Mouse (Mus musculus) embryonic facial prominence, embryonic 14.5 days (tissue): ENCODE data around the gene Fam19a1. TPM values are rescaled to one million over a fixed set of nuclear protein-coding genes. Genes with fewer than 3 reads are reported as not detected.

Source experiments
- ATAC-seq: fragments of 200-750 bp; cut with Nextera tagmentation; 2 replicates; pipeline ENCODE4 v1.8.0; 2017; ENCODE audit warnings: low read depth, moderate number of reproducible peaks, moderate TSS enrichment
- DNase-seq: peaks from one replicate; pipeline ENCODE4 v3.0.0-alpha.2; 2015; ENCODE audit warnings: low spot score
- H3K27ac ChIP-seq: fragments of 300-500 bp; sonication (generic); replicated peaks from 2 replicates; pipeline ENCODE4 v1.5.1; 2014; ENCODE audit warnings: low read depth, mild to moderate bottlenecking, low read length, moderate library complexity
- H3K27me3 ChIP-seq: fragments of 300-500 bp; sonication (generic); replicated peaks from 2 replicates; pipeline ENCODE4 v1.6.1; 2014; ENCODE audit warnings: low read length; ENCODE audit not compliant: control insufficient read depth, insufficient read depth
- H3K36me3 ChIP-seq: fragments of 300-500 bp; sonication (generic); 2 replicates; pipeline ENCODE4 v1.6.1; 2014; ENCODE audit warnings: low read length, mixed read lengths; ENCODE audit not compliant: control insufficient read depth, insufficient read depth
- H3K4me1 ChIP-seq: fragments of 300-500 bp; sonication (generic); 2 replicates; pipeline ENCODE4 v1.6.1; 2014; ENCODE audit warnings: antibody characterized with exemption, low read length; ENCODE audit not compliant: control insufficient read depth, insufficient read depth
- H3K4me2 ChIP-seq: fragments of 300-500 bp; sonication (generic); 2 replicates; pipeline ENCODE4 v1.6.1; 2014; ENCODE audit warnings: low read depth, mild to moderate bottlenecking, low read length, moderate library complexity, mixed read lengths
- H3K4me3 ChIP-seq: fragments of 300-500 bp; sonication (generic); 2 replicates; pipeline ENCODE4 v1.5.1; 2014; ENCODE audit warnings: low read depth, mild to moderate bottlenecking, low read length
- H3K9ac ChIP-seq: fragments of 300-500 bp; sonication (generic); 2 replicates; pipeline ENCODE4 v1.6.1; 2014; ENCODE audit warnings: low read depth, mild to moderate bottlenecking, low read length, moderate library complexity, mixed read lengths
- H3K9me3 ChIP-seq: fragments of 300-500 bp; sonication (generic); 2 replicates; pipeline ENCODE4 v1.6.1; 2016; ENCODE audit warnings: low read length; ENCODE audit not compliant: control insufficient read depth
- WGBS: fragments of 180-500 bp; shearing (Covaris S2); extraction: QIAGEN DNeasy Blood & Tissue Kit; methylation state at CpG from one replicate; pipeline ENCODE4 v1.1.7; 2014; 5-methylcytosine and 5-hydroxymethylcytosine counted together
- polyA plus RNA-seq: library from polyadenylated mRNA; unstranded; fragments of >200 nt; fragmentation: Nextera tagmentation; extraction: Ambion mirVana; gene quantifications from 2 replicates; pipeline ENCODE4 v1.2.1, GENCODE M21; 2014

Fam19a1 gene
- polyA plus RNA-seq, 1 experiment from 2014 or later = 2.0 TPM

DNA sequence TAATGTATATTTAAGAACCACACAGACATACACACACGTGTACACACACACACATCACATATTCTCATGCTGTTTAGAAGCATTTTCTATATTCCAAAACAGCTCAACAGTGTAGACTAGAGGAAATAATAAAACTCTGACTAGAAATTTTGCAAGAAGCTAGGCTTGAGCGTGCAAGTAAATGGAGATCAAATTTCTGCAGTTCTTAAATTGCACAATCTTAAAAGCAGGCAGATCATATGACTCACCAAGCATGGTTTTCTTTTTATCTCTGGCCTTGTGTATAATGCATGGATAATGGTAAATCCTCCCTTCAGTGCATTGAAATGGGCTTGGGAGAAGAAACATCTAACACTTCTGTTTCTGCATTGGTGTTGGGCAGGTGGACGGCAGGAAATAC is 564.9 kb downstream of the Fam19a1 start:
- Histone ChIP-seq H3K9me3 (no peaks in the 10 kb centered on the region), H3K4me3 (no peak overlapping the region), H3K4me1 (no peaks in the 10 kb centered on the region), H3K9ac (no peak overlapping the region), H3K36me3 (no peaks in the 10 kb centered on the region), H3K27me3 (no peaks in the 10 kb centered on the region), H3K4me2 (no peak overlapping the region), H3K27ac (no peak overlapping the region)
- 61% methylated on average over 3 of the region's 3 CpGs for WGBS
- DNase-seq (peak; percentile 45), ATAC-seq (no peak)

Other genes starting within 250 kb of the Fam19a1 start
- not detected in 2 replicates for gene 1700123L14Rik, start 53.1 kb downstream of the Fam19a1 start, polyA plus RNA-seq